Comparison of ENCODE assay signal across 13 mouse cellular contexts in the genomic region with DNA sequence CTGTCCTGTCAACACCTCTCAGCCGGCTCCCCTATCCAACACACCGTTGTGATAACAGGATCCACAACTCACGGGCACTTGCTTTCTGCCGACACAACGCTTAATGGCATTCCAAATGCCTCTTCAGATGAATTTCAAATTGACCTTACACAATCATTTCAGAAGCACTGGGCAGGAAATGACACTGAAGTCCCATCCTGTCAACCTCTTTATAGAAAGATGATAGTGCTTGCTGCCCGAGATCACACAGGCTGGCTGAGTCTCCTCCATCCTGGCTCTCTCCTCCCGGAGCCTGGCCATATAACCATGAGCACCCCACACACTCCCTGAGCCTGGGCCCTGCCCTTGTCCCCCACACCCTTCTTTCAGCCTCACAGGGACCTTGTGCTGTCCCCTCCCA. TPM values are rescaled to one million over a fixed set of nuclear protein-coding genes. Genes with fewer than 3 reads are reported as not detected.
A peak's percentile ranks its signal among the peaks of the same experiment; 100 is the strongest.
DNase-seq lines count a peak whose midpoint lies in the region; ATAC-seq lines count a peak whose summit lies in the region.
"Had no signal": no experiment of that assay in that cellular context is flagged by ENCODE, and none has a peak within 500 bp of the region (broad histone marks: within the 10 kb centered on the region; RNA-seq: fewer than 3 reads in every experiment).

No protein-coding gene starts in this region.

- no peak for DNase-seq in heart, adult 8-10 months (ENCODE audit: low spot score)
- no peak for DNase-seq in gastrocnemius, postnatal 36 days
- DNase-seq in layer of hippocampus, adult 9-10 months (ENCODE audit: low spot score): no peak
- DNase-seq: cerebellum, adult 18-20 months; gastrocnemius, postnatal 25 days; kidney, adult 9 months; left cerebral cortex, postnatal 4 days; thymus, postnatal 36 days had no signal

- ATAC-seq in heart, embryonic 16.5 days (replicated peaks; ENCODE audit: extremely low read depth, insufficient read depth, low FRiP score): 0 out of 2 replicates have a peak, but pooled peaks have one; percentile 29
- ATAC-seq in neural tube, embryonic 13.5 days (ENCODE audit: low read depth): no peak
- ATAC-seq in neural tube, embryonic 15.5 days (ENCODE audit: low FRiP score): no peak
- ATAC-seq in limb, embryonic 15.5 days (ENCODE audit: insufficient number of reproducible peaks, low FRiP score, low TSS enrichment, low read depth): no peak
- no peak for ATAC-seq in stomach, embryonic 16.5 days (ENCODE audit: insufficient read depth, low FRiP score)

- peak overlapping the region; percentile 34; the same call in 1 of the 2 replicates for H3K4me2 ChIP-seq in heart, embryonic 16.5 days (ENCODE audit: low read depth, low read length)
- 0 out of 2 replicates have a peak overlapping the region, but pooled peaks have one; percentile 7 for H3K4me2 ChIP-seq in neural tube, embryonic 13.5 days
- no peak overlapping the region for H3K4me2 ChIP-seq in neural tube, embryonic 15.5 days
- peak overlapping the region; percentile 10; the same call in 1 of the 2 replicates for H3K4me2 ChIP-seq in limb, embryonic 15.5 days
- H3K4me2 ChIP-seq in stomach, embryonic 16.5 days (ENCODE audit: low read depth, low read length): peak overlapping the region; percentile 23

- H3K4me1 ChIP-seq in heart, embryonic 16.5 days (ENCODE audit: control insufficient read depth, insufficient read depth, low read length): peaks cover 45% of the 10 kb centered on the region
- H3K4me1 ChIP-seq in neural tube, embryonic 13.5 days (replicated peaks): peaks cover 29% of the 10 kb centered on the region
- 0 out of 2 replicates have a peak, but pooled peaks cover 10% of the 10 kb centered on the region for H3K4me1 ChIP-seq in neural tube, embryonic 15.5 days
- peaks cover 47% of the 10 kb centered on the region for H3K4me1 ChIP-seq in limb, embryonic 15.5 days
- H3K4me1 ChIP-seq in stomach, embryonic 16.5 days (ENCODE audit: control insufficient read depth, insufficient read depth, low read length): peaks cover 45% of the 10 kb centered on the region

- H3K27me3 ChIP-seq in heart, embryonic 16.5 days (ENCODE audit: control insufficient read depth, insufficient read depth, low read length): peaks cover 26% of the 10 kb centered on the region
- H3K27me3 ChIP-seq in neural tube, embryonic 13.5 days: no peaks in the 10 kb centered on the region; the same call in 1 of the 2 replicates
- H3K27me3 ChIP-seq in neural tube, embryonic 15.5 days (replicated peaks): 0 out of 2 replicates have a peak, but pooled peaks cover 2% of the 10 kb centered on the region
- no peaks in the 10 kb centered on the region for H3K27me3 ChIP-seq in limb, embryonic 15.5 days
- no peaks in the 10 kb centered on the region for H3K27me3 ChIP-seq in stomach, embryonic 16.5 days (ENCODE audit: control insufficient read depth, insufficient read depth, low read length)

- intact Hi-C loops in gastrocnemius, postnatal 36 days (cut with DNase I): no loop called here

- peak overlapping the region; percentile 15; the same call in 1 of the 2 replicates for H3K4me3 ChIP-seq in heart, embryonic 16.5 days (ENCODE audit: low read length)
- no peak overlapping the region for H3K4me3 ChIP-seq in neural tube, embryonic 13.5 days
- no peak overlapping the region for H3K4me3 ChIP-seq in neural tube, embryonic 15.5 days (replicated peaks)
- H3K4me3 ChIP-seq in limb, embryonic 15.5 days: 0 out of 2 replicates have a peak overlapping the region, but pooled peaks have one; percentile 8
- H3K4me3 ChIP-seq in stomach, embryonic 16.5 days (replicated peaks; ENCODE audit: low read length): 0 out of 2 replicates have a peak overlapping the region, but pooled peaks have one; percentile 0

- H3K9me3 ChIP-seq in heart, embryonic 16.5 days (replicated peaks; ENCODE audit: control insufficient read depth, low read length): no peaks in the 10 kb centered on the region
- H3K9me3 ChIP-seq in neural tube, embryonic 13.5 days: no peaks in the 10 kb centered on the region
- H3K9me3 ChIP-seq in neural tube, embryonic 15.5 days (replicated peaks): no peaks in the 10 kb centered on the region
- H3K9me3 ChIP-seq in limb, embryonic 15.5 days: no peaks in the 10 kb centered on the region
- H3K9me3 ChIP-seq in stomach, embryonic 16.5 days (replicated peaks; ENCODE audit: control insufficient read depth, low read length): no peaks in the 10 kb centered on the region

- no peaks in the 10 kb centered on the region for H3K36me3 ChIP-seq in heart, embryonic 16.5 days (ENCODE audit: control insufficient read depth, insufficient read depth)
- no peaks in the 10 kb centered on the region for H3K36me3 ChIP-seq in neural tube, embryonic 13.5 days
- H3K36me3 ChIP-seq in neural tube, embryonic 15.5 days: no peaks in the 10 kb centered on the region
- H3K36me3 ChIP-seq in limb, embryonic 15.5 days: no peaks in the 10 kb centered on the region
- no peaks in the 10 kb centered on the region for H3K36me3 ChIP-seq in stomach, embryonic 16.5 days (ENCODE audit: control insufficient read depth, insufficient read depth, low read length)

- H3K27ac ChIP-seq in heart, embryonic 16.5 days (ENCODE audit: low read length): no peak overlapping the region
- H3K27ac ChIP-seq in neural tube, embryonic 13.5 days (replicated peaks): no peak overlapping the region
- H3K27ac ChIP-seq in neural tube, embryonic 15.5 days (replicated peaks): no peak overlapping the region
- no peak overlapping the region for H3K27ac ChIP-seq in limb, embryonic 15.5 days
- no peak overlapping the region for H3K27ac ChIP-seq in stomach, embryonic 16.5 days (ENCODE audit: low read length)

- 0 out of 2 replicates have a peak overlapping the region, but pooled peaks have one; percentile 10 for H3K9ac ChIP-seq in heart, embryonic 16.5 days (ENCODE audit: low read length)
- peak overlapping the region; percentile 45; the same call in 1 of the 2 replicates for H3K9ac ChIP-seq in neural tube, embryonic 13.5 days
- no peak overlapping the region for H3K9ac ChIP-seq in neural tube, embryonic 15.5 days (replicated peaks)
- no peak overlapping the region for H3K9ac ChIP-seq in limb, embryonic 15.5 days
- H3K9ac ChIP-seq in stomach, embryonic 16.5 days (ENCODE audit: low read length): peak overlapping the region; percentile 56; the same call in 1 of the 2 replicates

- whole genome bisulfite sequencing in heart, embryonic 16.5 days: 7% methylated on average over 7 of the region's 7 CpGs
- 80% methylated on average over 7 of the region's 7 CpGs for WGBS in neural tube, embryonic 13.5 days
- 79% methylated on average over 7 of the region's 7 CpGs for WGBS in neural tube, embryonic 15.5 days
- WGBS in limb, embryonic 15.5 days: 76% methylated on average over 7 of the region's 7 CpGs
- 58% methylated on average over 7 of the region's 7 CpGs for WGBS in stomach, embryonic 16.5 days

RNA-seq across cellular contexts. Expression of gene Ptgir, which starts 1.6 kb away (rescaled TPM):
- 1.4 and 1.5 TPM in 2 replicates for polyA plus RNA-seq in heart, embryonic 16.5 days (2015; fragmentation: Nextera tagmentation; extraction: Ambion mirVana)
- 1 to 10 TPM; 1.9 to 3.5 (median 3.1) TPM for total RNA-seq in heart, adult 8-10 months (2022)
- polyA plus RNA-seq in neural tube, embryonic 13.5 days (2015; fragmentation: Nextera tagmentation; extraction: Ambion mirVana): 3.1 and 3.6 TPM in 2 replicates
- 1.1 and 1.3 TPM in 2 replicates for polyA plus RNA-seq in neural tube, embryonic 15.5 days (2015; fragmentation: Nextera tagmentation; extraction: Ambion mirVana)
- polyA plus RNA-seq in limb, embryonic 15.5 days (2015; fragmentation: Nextera tagmentation; extraction: Ambion mirVana): 4.0 and 5.1 TPM in 2 replicates
- 3.0 and 3.2 TPM in 2 replicates for polyA plus RNA-seq in stomach, embryonic 16.5 days (2015; fragmentation: Nextera tagmentation; extraction: Ambion mirVana)
- 1 to 10 TPM; 1.1 to 1.2 TPM for total RNA-seq in gastrocnemius, postnatal 36 days (2021)
- total RNA-seq: left cerebral cortex, postnatal 4 days had no signal

RNA-seq across cellular contexts. Expression of gene Calm3, which starts 16.1 kb away (rescaled TPM):
- polyA plus RNA-seq in heart, embryonic 16.5 days (2015; fragmentation: Nextera tagmentation; extraction: Ambion mirVana): 112 and 128 TPM in 2 replicates
- total RNA-seq in heart, adult 8-10 months (2022): 100 to 1,000 TPM; 153 to 208 (median 191) TPM
- polyA plus RNA-seq in neural tube, embryonic 13.5 days (2015; fragmentation: Nextera tagmentation; extraction: Ambion mirVana): 275 and 297 TPM in 2 replicates
- polyA plus RNA-seq in neural tube, embryonic 15.5 days (2015; fragmentation: Nextera tagmentation; extraction: Ambion mirVana): 336 and 404 TPM in 2 replicates
- polyA plus RNA-seq in limb, embryonic 15.5 days (2015; fragmentation: Nextera tagmentation; extraction: Ambion mirVana): 85.8 and 99.4 TPM in 2 replicates
- polyA plus RNA-seq in stomach, embryonic 16.5 days (2015; fragmentation: Nextera tagmentation; extraction: Ambion mirVana): 120 and 126 TPM in 2 replicates
- 100 to 1,000 TPM; 297 to 327 TPM for total RNA-seq in gastrocnemius, postnatal 36 days (2021)

RNA-seq across cellular contexts. Expression of gene Gng8, which starts 16.3 kb away (rescaled TPM):
- polyA plus RNA-seq in heart, embryonic 16.5 days (2015; fragmentation: Nextera tagmentation; extraction: Ambion mirVana): 2.9 and 3.7 TPM in 2 replicates
- 1 to 10 TPM; 1.0 to 1.5 (median 1.1) TPM for total RNA-seq in heart, adult 8-10 months (2022)
- polyA plus RNA-seq in neural tube, embryonic 13.5 days (2015; fragmentation: Nextera tagmentation; extraction: Ambion mirVana): 15.4 and 24.1 TPM in 2 replicates
- polyA plus RNA-seq in neural tube, embryonic 15.5 days (2015; fragmentation: Nextera tagmentation; extraction: Ambion mirVana): 4.0 and 4.1 TPM in 2 replicates
- polyA plus RNA-seq in limb, embryonic 15.5 days (2015; fragmentation: Nextera tagmentation; extraction: Ambion mirVana): 11.8 and 15.0 TPM in 2 replicates
- polyA plus RNA-seq in stomach, embryonic 16.5 days (2015; fragmentation: Nextera tagmentation; extraction: Ambion mirVana): 9.7 and 12.0 TPM in 2 replicates
- total RNA-seq in gastrocnemius, postnatal 36 days (2021): under 1 TPM in 1 of 2 experiments, not detected in 1; 0.54 TPM
- total RNA-seq: gastrocnemius, postnatal 25 days had no signal

RNA-seq across cellular contexts. Expression of gene Dact3, which starts 32.7 kb away (rescaled TPM):
- polyA plus RNA-seq in heart, embryonic 16.5 days (2015; fragmentation: Nextera tagmentation; extraction: Ambion mirVana): 2.8 and 3.1 TPM in 2 replicates
- 1 to 10 TPM; 8.0 to 9.5 (median 8.6) TPM for total RNA-seq in heart, adult 8-10 months (2022)
- polyA plus RNA-seq in neural tube, embryonic 13.5 days (2015; fragmentation: Nextera tagmentation; extraction: Ambion mirVana): 3.7 and 3.9 TPM in 2 replicates
- polyA plus RNA-seq in neural tube, embryonic 15.5 days (2015; fragmentation: Nextera tagmentation; extraction: Ambion mirVana): 3.7 and 4.8 TPM in 2 replicates
- polyA plus RNA-seq in limb, embryonic 15.5 days (2015; fragmentation: Nextera tagmentation; extraction: Ambion mirVana): 4.0 TPM in 2 replicates
- polyA plus RNA-seq in stomach, embryonic 16.5 days (2015; fragmentation: Nextera tagmentation; extraction: Ambion mirVana): 2.3 TPM in 2 replicates
- 1 to 10 TPM; 2.0 TPM for total RNA-seq in gastrocnemius, postnatal 36 days (2021)

RNA-seq across cellular contexts. Expression of gene Pnmal2, which starts 36.6 kb away (rescaled TPM):
- 5.6 and 6.0 TPM in 2 replicates for polyA plus RNA-seq in heart, embryonic 16.5 days (2015; fragmentation: Nextera tagmentation; extraction: Ambion mirVana)
- total RNA-seq in heart, adult 8-10 months (2022): 1 to 10 TPM; 3.5 to 4.9 (median 4.3) TPM
- polyA plus RNA-seq in neural tube, embryonic 13.5 days (2015; fragmentation: Nextera tagmentation; extraction: Ambion mirVana): 76.2 and 82.4 TPM in 2 replicates
- polyA plus RNA-seq in neural tube, embryonic 15.5 days (2015; fragmentation: Nextera tagmentation; extraction: Ambion mirVana): 117 and 137 TPM in 2 replicates
- 20.2 and 31.1 TPM in 2 replicates for polyA plus RNA-seq in limb, embryonic 15.5 days (2015; fragmentation: Nextera tagmentation; extraction: Ambion mirVana)
- polyA plus RNA-seq in stomach, embryonic 16.5 days (2015; fragmentation: Nextera tagmentation; extraction: Ambion mirVana): 7.8 and 10.2 TPM in 2 replicates
- 1 to 10 TPM; 1.5 to 2.2 TPM for total RNA-seq in gastrocnemius, postnatal 36 days (2021)

Comparison
In these comparisons a context has a peak if more than half of its experiments do, and no peak if none do; other contexts are left out.
1. H3K9ac ChIP-seq: peak in heart, embryonic 16.5 days (single experiment), neural tube, embryonic 13.5 days (single experiment) and stomach, embryonic 16.5 days (single experiment); none in neural tube, embryonic 15.5 days (single experiment) and limb, embryonic 15.5 days (single experiment).
2. H3K4me3 ChIP-seq: peak in heart, embryonic 16.5 days (single experiment), limb, embryonic 15.5 days (single experiment) and stomach, embryonic 16.5 days (single experiment); none in neural tube, embryonic 13.5 days (single experiment) and neural tube, embryonic 15.5 days (single experiment).